15 mouse cellular contexts compared by ENCODE assay signal in the genomic region with DNA sequence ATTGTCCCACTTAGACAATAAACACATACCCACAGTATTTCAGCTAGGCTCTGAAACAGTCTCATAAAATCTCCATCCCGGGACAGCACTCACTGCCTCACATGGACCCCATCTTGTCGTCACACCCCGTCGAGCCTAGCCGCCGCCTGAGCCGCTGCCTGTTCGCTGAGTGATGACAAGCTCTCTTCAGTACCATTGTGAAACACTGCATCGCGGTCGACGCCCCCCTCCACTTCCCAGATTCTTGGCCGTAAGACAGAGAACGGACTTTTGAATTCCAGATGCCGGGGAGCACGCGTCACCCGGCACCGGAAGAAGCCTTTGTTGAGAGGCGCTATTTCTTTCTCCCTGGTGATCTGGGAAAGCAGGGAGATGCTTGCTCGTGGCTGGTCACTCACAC.
DNase-seq lines count a peak whose midpoint lies in the region; ATAC-seq and TF ChIP-seq lines count a peak whose summit lies in the region.
"Had no signal": no experiment of that assay in that cellular context is flagged by ENCODE, and none has a peak within 500 bp of the region (broad histone marks: within the 10 kb centered on the region; RNA-seq: fewer than 3 reads in every experiment).

No protein-coding gene starts in this region.

- 35% methylated on average over 21 of the region's 21 CpGs for WGBS in heart, embryonic 16.5 days
- 58% methylated on average over 21 of the region's 21 CpGs for WGBS in lung, embryonic 14.5 days

- no peak for TF ChIP-seq CTCF in lung, embryonic 14.5 days (IDR thresholded peaks at IDR 0.05; ENCODE audit: low read depth)

- ATAC-seq in heart, embryonic 16.5 days (replicated peaks; ENCODE audit: extremely low read depth, insufficient read depth, low FRiP score), result peak; percentile 84
- peak; percentile 68; the same call in 1 of the 2 replicates for ATAC-seq in lung, embryonic 14.5 days (ENCODE audit: insufficient read depth)
- ATAC-seq: CD4-positive, CD25-positive, alpha-beta regulatory T cell, adult 4 months; liver, embryonic 12.5 days; Patski had no signal

- intact Hi-C loops in left cerebral cortex, postnatal 25 days (cut with DNase I), result no loop called here

- H3K9me3 ChIP-seq in heart, embryonic 16.5 days (replicated peaks; ENCODE audit: control insufficient read depth, low read length), result peaks cover 3% of the 10 kb centered on the region; the same call in 1 of the 2 replicates
- no peaks in the 10 kb centered on the region for H3K9me3 ChIP-seq in lung, embryonic 14.5 days (ENCODE audit: low read depth, low read length)
- H3K9me3 ChIP-seq: liver, embryonic 12.5 days; neural tube, embryonic 13.5 days had no signal

- H3K9ac ChIP-seq in heart, embryonic 16.5 days (ENCODE audit: low read length), result no peak overlapping the region
- H3K9ac ChIP-seq in lung, embryonic 14.5 days, result no peak overlapping the region
- H3K9ac ChIP-seq: liver, embryonic 12.5 days; neural tube, embryonic 13.5 days had no signal

- H3K4me1 ChIP-seq in heart, embryonic 16.5 days (ENCODE audit: control insufficient read depth, insufficient read depth, low read length), result peaks cover 21% of the 10 kb centered on the region
- H3K4me1 ChIP-seq in lung, embryonic 14.5 days (ENCODE audit: insufficient read depth), result peaks cover 12% of the 10 kb centered on the region; the same call in 1 of the 2 replicates
- H3K4me1 ChIP-seq: liver, embryonic 12.5 days had no signal

- no peaks in the 10 kb centered on the region for H3K27me3 ChIP-seq in heart, embryonic 16.5 days (ENCODE audit: control insufficient read depth, insufficient read depth, low read length)
- no peaks in the 10 kb centered on the region for H3K27me3 ChIP-seq in lung, embryonic 14.5 days (ENCODE audit: insufficient read depth, low read length)
- H3K27me3 ChIP-seq: liver, embryonic 12.5 days; neural tube, embryonic 13.5 days; Patski had no signal

- no peaks in the 10 kb centered on the region for H3K36me3 ChIP-seq in heart, embryonic 16.5 days (ENCODE audit: control insufficient read depth, insufficient read depth)
- no peaks in the 10 kb centered on the region for H3K36me3 ChIP-seq in lung, embryonic 14.5 days (ENCODE audit: insufficient read depth)
- H3K36me3 ChIP-seq: liver, embryonic 12.5 days; neural tube, embryonic 13.5 days had no signal

- peak overlapping the region; percentile 61 for H3K27ac ChIP-seq in heart, embryonic 16.5 days (ENCODE audit: low read length)
- no peak overlapping the region for H3K27ac ChIP-seq in lung, embryonic 14.5 days (ENCODE audit: low read depth)
- H3K27ac ChIP-seq: liver, embryonic 12.5 days; neural tube, embryonic 13.5 days had no signal

- peak; percentile 27 for DNase-seq in Muller cell, postnatal 12 days (ENCODE audit: inconsistent ontology term)
- peak; percentile 61 for DNase-seq in forelimb bud, embryonic 11.5 days (ENCODE audit: low read depth, low spot score)
- peak; percentile 77 for DNase-seq in lung, embryonic 14.5 days
- DNase-seq in left cerebral cortex, postnatal 25 days (ENCODE audit: low spot score in 2 of 2), result no peak
- no peak for DNase-seq in ovary, postnatal 10 days (ENCODE audit: low spot score)
- no peak for DNase-seq in liver
- DNase-seq: adrenal gland, postnatal 10 days; kidney, postnatal 10 days; thymus, postnatal 36 days had no signal

- H3K4me3 ChIP-seq in heart, embryonic 16.5 days (ENCODE audit: low read length), result no peak overlapping the region
- no peak overlapping the region for H3K4me3 ChIP-seq in lung, embryonic 14.5 days (ENCODE audit: low read depth, low read length)
- H3K4me3 ChIP-seq: liver, embryonic 12.5 days; neural tube, embryonic 13.5 days had no signal

- no peak overlapping the region; the same call in 1 of the 2 replicates for H3K4me2 ChIP-seq in heart, embryonic 16.5 days (ENCODE audit: low read depth, low read length)
- H3K4me2 ChIP-seq in lung, embryonic 14.5 days, result no peak overlapping the region
- H3K4me2 ChIP-seq: liver, embryonic 12.5 days; midbrain, embryonic 11.5 days; neural tube, embryonic 13.5 days had no signal

Comparison
In these comparisons a context has a peak if more than half of its experiments do, and no peak if none do; other contexts are left out.
1. DNase-seq: peak in Muller cell, postnatal 12 days (single experiment), forelimb bud, embryonic 11.5 days (single experiment) and lung, embryonic 14.5 days (single experiment); none in left cerebral cortex, postnatal 25 days (0 of 2), ovary, postnatal 10 days (single experiment) and liver (single experiment).